Mouse (Mus musculus) kidney, adult 8-10 months (tissue): ENCODE data around the gene Cd47.

ENCODE experiments used
- DNase-seq, 2 experiments: peaks; one replicate each; pipeline ENCODE4 v3.0.0; 2022

Gene Cd47

DNA sequence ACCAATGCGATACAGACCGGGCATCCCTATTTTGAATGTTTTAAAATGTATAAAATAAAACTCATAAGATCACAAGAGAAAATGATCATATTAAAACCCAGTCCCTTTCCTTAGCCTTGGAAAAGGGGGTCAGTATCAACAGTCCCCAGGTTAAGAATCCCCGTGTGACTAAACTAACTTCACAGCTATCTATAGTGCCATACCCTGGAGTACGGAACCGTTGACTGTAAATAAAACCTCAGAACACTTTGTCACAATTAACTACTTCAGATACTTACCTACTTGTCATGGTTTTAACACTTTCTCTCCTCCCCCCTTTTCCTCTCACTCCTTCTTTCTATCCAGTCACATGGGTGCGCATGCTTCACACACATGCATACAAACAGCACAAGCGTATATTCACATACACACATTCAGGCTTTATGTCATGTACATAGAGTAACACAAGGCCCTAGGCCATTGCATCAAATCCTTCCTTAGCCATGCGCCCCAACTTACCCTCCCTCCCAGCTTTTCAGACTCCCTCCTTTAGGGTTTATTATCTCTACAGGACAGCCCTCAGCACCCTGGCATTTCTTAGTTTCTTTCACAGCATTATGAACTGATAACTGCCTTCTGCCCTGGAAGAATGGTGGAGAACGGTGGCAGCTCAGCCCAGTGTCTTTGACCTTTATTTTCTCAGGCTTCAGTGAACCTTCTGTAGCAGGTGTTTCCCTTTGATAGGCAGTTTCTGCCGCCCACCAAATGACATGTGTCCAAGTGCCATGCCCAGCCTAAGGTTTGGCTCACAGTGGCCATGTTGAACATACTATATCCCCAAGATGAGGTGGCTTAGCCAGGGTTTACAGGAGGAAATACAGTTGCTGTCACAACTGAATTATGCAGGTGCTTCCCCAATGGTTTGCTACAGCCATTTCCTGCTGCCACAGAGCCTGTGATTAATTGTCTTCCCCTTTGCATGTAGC lies at the start of gene Cd47:
Gene Cd47 (plus strand): TSS at position 937 of the 965 bp plus-strand sequence.
- peak; percentile 42 for DNase-seq

DNA sequence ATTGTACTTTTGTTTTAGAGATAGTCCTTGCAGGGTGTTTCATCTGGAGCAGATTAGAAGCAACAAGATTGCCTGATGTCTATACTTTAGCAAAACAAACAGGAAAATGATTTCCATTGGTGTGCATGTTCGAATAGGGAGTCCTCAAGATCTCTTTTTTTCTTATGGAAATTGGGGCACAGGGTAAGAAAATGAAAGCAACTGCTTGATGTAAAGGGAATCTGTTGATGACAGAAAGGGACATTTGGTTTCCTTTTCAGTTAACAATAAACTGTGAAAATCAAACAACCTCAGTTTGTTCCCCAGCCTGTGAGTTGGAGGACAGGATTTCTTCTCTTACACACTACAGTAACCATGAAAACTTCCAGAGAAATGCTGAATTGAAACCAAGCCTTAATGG lies 47.4 kb upstream of the Cd47 start:
- DNase-seq = no peak

DNA sequence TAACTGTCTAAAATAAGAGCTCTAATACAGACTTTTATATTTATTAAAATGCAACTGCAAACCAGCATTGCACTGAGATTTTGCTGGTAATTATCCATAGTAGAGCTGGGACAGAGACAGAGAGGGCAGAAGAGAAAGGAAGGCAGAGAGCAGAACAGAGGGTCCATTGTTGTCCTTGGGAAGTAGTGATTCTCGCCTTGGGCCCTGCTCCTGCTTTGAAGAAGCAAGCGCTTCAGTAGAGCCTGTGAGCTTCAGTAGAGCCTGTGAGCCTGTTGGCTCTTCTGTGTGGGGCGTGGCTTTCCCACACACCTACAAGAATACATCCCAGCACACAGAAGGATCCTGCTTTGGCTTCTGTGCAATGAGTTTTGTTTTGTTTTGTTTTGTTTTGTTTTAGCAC lies 47.0 kb upstream of the Cd47 start:
- DNase-seq = no peak

DNA sequence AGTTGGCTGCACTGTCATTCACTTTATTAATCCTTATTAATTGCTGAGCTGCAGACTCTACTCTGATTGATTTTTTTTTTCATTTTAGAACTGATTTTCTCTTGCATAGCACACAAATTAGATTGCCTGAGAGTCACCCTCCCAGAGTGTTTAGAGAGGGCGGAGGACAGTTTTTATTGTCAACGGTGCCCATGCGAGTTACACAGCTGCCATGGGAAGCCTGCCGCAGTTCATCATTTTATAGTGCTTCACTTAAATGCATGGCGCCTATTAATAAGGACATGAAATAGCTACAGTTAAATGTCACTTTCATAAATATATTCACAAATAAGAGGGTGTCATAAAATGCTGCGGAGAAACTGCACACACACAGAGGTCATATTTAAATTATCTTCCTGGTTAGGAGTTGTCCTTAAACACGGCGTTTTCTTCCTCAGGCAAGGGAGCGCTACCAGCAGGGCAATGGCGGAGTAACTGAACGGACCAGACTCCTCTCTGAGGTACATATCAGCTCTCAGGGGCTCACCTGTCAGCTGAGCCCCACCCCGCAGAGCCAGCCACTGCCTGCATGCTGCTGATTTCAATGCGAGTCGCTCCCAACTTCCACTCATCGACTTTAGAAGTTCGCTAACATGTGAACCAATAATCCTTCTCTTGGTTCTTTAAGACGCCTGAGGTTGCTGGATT lies 39.7 kb upstream of the Cd47 start:
- no peak for DNase-seq

DNA sequence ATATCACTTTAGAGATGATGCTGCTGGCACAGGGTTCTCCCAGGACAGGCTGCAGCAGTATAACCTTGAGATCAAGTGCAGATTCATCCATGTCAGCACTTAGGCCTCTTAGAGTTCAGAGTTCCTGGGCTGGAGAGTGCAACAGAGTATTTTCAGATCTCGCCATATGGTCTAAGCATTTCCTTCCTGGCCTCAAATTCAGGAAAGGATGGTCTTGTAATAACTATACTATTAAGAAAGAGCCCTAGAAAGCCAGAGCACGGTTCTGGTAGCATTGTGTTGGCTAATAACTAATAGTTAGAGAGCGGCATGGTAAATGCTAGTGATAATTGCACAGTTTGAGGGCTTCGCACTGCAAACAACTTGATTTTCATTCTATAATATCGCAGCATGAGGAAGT lies 38.4 kb upstream of the Cd47 start:
- no peak for DNase-seq

DNA sequence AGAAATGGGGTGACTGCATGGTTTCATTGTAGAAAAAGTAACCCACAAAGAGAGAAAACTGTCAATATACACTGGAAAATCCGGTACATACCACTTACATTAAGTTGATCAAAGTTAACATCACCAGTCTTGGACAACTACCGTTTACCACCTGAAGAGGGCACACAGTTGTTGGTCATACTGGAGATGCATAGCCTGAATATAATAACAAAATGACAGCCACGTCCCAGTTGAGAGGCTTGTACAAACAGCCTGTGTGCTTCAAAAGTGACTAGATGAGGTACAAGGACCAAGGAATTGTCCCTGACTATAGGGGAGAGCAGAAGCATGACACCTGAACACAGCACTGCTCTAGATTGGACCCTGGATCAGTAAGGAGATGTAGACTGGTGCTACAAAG lies 34.0 kb upstream of the Cd47 start:
- DNase-seq = peak; percentile 13 to 41

DNA sequence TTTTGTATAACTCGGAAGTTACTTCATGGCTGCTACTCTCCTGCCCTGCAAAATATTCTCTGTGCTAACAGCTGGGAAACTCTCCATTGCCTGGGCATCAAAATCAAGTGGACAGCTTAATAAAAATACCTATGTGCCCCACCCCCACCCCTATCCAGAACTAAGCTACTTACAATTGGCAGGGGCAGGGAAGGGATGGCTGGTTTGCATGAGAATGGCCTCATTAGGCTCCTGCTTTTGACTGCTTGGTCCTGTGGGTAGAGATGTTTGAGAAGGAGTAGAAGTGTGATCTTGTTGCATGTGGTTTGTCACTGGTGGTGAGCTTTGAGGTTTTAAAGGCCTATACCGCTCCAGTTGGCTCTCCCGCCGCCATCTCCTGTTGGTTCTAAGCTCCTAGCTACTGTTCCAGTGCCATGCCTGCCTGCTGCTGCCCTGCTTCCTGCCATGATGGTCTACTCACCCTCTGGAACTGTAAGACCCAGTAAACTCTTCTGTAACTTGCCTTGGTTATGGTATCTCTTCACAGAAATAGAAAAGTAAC lies 31.8 kb upstream of the Cd47 start:
- DNase-seq = no peak

DNA sequence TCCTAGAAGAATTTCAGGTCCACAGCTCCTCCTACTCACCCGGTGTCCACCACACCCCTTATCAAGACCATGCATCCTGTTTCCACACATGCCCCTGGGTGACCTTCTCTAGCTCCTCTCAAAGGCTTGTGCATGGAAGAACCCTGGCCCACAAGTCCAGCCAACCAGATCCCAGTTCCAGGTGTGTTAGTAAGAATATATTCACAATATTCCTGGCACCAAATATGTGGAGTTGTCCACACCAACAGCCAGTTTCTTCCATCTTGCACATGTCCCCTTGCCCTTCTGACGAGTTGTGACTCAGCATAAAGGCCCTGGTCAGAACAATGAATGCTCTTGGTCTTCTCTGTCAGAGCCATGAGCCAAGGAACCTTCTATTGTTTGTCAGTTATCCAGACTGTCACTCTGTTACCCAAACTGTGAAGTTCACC lies 30.5 kb upstream of the Cd47 start:
- DNase-seq = no peak

DNA sequence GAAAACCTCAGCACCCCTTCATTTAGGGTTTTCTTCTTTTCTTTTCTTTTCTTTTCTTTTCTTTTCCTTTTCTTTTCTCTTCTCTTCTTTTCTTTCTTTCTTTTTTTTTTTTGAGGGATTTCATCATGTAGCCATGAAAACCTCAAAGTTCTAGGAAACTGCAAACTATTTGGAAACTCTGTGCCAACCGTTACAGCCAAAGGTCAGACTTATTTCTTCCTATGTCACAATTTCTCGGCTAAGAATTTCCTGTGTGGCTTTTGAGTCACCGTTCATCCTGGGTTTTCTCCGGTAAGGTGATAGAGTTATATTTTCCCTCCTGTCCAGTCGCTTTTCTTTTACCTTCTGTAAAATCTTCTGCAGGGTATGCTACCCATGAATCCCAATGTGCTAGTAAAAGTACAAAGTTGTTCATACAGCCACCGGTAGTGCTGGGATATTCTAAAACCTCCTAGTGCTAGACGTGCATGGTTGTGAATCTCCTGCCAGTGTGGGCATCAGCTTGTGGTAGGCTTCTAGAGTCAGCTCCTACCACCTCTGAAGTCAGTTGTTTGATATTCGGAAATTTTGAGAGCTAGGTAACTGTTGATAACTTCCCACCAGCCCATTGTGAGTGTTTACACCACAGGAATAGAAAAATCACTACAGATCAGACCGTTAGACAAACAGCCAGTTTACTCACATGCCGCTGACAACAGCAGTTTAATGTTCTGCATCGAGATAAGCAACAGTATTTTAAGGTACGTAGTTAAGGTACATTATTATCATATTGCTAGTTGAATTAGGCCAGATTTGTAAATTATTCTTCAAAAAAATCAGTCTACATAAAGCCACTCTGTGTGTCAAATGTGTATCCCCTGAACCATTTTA lies 29.8 kb upstream of the Cd47 start:
- DNase-seq = no peak

DNA sequence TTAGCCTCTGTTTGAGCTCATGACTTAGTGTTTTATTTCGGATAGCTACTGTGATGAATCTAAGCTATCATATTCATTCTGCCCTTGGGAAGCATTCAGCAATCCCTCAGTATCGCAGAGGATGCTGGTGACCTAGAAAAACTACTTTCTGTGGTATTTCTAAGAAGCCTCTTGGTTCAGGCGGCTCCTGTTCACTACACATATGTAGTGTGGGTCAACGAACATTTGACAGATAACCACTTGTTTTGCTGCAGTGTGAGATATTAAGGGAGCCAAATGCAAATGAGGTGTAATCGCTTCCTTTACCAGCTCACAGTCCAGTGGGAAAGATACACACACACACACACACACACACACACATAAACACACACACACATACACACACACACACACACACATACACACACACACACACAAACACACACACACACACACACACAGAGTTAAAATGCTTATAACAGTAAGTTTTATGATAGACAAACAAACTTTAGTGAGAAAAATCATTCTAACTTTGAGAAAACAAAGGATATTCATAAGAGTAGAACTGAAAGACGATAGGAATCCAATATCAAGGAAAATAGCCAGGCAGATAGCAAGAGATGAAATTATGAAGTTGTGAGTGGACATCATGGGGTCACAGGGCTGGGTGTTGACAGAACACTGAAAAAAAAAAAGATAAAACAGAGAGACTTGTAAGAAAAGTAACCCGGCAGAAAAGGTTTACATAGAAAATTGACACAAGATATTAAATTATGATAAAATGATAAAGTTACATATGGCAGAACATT lies 28.5 kb upstream of the Cd47 start:
- no peak for DNase-seq

DNA sequence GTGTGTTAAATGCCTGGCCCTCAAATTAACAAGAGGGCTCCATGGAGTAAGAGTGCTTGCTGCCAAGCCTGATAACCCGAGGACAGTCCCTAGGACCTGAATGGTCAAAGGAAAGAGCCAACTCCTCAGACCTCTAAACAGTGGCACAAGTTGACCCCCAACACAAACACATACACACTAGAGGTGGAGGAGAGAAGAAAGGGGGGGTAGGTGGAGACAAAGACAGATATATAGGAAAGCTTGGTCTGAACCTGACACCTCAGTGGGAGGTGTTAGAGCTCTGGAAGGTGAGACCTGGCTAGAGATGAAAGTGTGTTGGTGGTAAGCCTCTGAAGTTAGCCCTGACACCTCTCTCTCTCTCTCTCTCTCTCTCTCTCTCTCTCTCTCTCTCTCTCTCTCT lies 27.8 kb upstream of the Cd47 start:
- no peak for DNase-seq

DNA sequence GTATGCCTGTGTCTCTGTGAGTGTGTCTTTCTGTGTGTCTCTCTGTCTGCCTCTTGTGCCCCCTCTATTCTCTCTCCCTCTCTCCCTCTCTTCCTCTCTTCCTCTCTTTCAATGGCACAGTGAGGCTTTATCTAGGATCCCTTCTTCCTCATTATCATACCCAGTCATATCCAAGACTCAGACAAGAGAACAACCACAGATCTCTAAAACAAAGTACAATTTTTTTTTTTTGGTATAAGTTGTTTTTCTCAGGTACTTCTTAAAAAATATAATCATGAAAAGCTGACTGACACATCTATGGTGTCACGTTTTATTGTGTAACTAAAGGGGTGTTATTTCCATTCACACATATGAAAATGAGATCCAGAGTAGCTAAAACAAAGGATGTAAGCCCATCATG lies 27.3 kb upstream of the Cd47 start:
- DNase-seq = no peak

DNA sequence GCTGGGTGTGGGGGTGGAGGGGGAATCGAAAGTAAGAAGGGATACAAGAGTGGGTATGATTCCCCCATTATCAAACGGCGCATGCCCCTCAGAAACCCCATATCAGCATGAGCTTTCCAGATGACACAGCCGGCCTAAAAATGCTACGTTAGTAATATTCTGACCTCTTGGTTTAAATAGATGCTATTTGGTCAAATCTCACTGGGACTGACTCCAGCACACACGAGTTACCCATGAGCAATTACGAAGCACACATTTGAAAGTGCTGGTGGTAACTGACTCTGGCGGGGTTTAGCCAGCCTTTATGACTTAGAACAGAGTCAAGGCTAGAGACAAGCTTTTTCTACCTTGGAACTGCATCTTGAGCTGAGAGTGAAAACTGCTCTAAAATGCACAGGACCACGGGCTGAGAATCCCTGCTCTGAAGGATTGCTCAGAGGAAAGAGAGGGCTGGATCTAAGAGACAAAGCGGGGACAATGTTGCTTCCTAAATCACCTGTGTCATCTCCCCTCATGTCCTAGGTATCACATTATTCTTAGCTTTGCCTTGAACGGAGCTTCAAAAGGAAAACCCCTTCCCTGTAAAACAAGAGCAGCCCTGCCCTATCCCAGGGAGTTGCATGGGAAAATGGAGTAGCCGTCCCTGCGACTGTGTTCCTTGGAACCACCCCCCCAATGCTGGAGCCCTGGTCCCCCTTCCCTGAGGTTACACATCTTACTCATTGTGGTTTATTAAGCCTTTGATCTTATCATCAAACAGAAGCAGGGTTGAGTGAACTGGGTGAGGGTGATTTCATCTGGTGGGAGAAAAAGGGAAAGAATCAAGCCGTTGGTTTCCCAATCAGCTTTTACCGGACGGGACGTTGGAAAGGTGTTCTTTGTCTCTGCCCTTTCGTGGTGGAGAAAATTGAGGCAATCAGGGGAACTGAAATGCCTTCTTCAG lies 26.0 kb upstream of the Cd47 start:
- DNase-seq = no peak

DNA sequence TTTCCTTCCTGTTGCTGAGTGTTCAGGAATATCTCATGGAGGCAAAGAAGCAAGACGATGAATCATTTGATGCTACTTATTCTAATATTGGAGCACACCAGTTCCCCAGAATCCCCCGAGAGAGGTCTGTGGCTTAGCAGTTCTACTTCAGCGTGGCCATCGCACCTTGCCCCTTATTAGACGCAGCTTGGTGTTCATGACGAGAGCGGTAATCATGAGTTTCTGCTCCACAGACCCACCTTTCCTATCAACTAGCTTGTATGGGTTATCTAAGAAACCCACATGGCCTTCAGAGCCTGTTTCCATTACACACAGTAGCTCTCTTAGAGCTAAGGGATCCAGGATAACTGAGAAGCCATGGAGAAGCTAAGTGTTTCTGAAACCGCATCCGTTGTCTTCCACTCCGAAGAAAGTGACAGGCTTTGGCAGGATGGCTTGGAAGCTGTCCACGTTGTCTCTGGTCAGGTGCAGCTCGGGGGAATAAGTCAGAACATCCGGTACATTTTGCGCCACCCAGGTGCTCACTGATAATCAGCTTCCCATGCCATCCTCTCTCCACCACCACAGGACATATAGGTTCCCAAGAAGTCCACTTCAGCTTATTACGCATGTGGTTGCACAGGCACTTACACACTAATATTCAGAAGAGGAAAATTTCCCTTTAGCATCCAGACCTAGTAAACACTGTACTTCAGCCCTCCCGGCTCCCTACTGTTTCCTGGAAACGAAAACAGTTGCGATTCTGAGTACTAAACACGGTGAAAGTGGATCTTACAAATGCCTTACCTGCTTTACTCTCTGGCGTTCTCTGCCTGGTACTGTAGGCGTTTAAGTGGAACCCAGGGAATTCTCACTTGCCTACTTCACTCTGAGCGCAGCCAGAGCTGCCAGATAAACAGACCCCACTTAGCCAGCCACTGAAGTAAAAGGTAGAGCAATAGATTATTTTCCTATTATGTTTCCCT lies 25.0 kb upstream of the Cd47 start:
- DNase-seq = no peak

DNA sequence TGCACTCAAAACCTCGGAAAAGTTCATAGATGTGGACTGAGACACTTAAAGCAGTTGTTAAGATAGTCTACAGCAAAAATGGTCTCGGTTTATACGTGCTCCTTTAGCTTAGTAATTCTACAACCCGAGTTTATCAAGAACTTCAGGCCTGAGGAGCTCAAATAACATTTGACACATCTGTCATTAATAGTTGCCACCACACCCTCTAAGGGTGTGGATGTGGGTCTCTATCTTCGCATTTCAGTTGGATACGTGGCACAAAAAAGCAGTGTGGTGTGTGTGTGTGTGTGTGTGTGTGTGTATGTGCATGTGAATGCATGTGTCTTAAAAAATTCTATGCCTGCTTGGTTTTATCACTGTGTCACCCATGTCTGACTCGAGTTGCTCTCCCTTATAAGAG lies 23.4 kb upstream of the Cd47 start:
- no peak for DNase-seq

DNA sequence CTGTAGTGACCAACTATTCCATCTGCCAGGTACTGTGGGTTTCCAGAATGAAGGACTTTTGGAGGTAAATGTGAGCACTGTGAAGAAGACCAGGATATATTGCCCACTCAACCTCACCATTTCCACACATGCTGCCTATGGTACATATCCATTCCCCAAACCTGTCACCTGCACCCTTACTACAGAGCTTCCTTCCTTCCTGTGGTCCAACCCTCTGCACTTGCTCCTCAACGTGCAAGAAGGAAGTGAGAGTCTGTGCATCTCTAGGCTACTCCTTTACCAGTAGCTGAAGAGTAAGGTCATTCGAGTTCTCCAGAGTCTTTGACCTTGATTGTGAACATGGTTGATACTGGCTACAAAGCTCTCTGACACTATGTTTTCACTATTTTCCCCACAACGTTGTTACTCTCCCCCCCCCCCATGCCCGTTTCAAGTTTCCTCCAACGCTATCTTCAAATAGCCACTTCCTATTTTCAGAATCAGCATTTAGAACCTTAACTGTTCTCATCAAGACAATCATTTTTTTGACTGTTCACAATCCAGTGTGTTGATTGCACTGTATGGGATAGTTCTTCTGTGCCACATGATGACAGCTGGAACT lies 18.7 kb upstream of the Cd47 start:
- no peak for DNase-seq

DNA sequence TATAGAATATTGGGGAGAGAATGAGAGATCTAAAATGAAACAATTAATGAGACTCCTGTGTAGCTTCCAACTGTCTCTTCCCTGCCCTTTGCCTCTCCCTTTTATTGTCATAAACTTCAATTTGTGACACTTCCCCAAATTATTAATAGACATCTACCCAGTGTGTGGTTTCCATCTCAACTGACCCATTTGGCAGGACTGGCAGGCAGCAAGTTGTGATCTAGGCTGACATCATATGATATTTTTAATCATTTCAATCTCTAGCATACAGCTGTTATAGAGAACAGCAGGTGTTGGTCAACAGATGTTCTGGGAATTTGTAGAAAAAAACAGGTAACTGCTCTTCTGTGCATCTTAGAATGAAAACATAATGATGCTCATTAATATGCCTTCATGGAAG lies 17.0 kb upstream of the Cd47 start:
- no peak for DNase-seq

DNA sequence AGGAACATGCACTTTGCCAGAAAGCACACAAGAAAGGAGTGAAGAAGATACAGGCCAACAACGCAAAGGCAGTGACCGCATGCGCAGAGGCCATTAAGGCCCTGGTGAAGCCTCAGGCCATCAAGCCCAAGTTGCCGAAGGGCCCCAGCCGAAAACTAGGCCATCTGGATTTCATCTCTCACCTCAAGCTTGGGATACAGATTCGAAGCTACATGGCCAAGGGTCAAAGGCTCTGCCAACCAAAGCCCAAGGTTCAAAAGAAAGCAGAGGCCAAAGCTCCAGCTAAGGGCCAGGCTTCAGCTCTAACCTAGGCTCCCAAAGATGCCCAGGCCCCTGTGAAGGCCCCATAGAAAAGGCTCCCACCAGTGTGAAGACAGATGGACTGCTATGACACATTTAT lies 14.2 kb upstream of the Cd47 start:
- no peak for DNase-seq

DNA sequence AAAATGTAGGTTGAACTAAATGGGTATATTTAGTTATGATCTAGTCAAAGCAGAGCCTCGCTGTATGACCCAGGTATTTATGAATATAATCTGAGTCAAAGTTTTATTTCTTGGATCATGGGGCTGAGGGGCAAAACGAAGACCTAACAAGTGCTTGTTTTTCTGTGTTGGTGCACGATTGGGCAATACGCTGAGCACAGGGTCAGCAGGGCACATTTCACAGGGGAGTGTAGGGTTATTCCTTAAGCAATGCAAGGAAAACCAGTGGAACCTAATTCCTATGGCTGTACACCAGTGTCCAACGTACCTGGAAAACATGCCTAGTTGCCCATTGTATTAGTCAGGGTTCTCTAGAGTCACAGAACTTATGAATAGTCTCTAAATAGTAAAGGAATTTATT lies 12.6 kb upstream of the Cd47 start:
- no peak for DNase-seq
